Mouse (Mus musculus) forebrain, embryonic 14.5 days (tissue): ENCODE results near the gene Prss30. TPM values are rescaled to one million over a fixed set of nuclear protein-coding genes. Genes with fewer than 3 reads are reported as not detected.

Source experiments
- ATAC-seq: fragments of 200-750 bp; cut with Nextera tagmentation; 2 replicates; pipeline ENCODE4 v1.8.0; 2017; ENCODE audit warnings: mild to moderate bottlenecking, moderate library complexity
- DNase-seq: peaks from one replicate; pipeline ENCODE4 v3.0.0-alpha.2; 2015; ENCODE audit warnings: low spot score
- H3K27ac ChIP-seq: fragments of 300-500 bp; sonication (generic); 2 replicates; pipeline ENCODE4 v1.5.1; 2014; ENCODE audit warnings: low read depth, mild to moderate bottlenecking, control low read depth, low read length, moderate library complexity
- H3K27me3 ChIP-seq: fragments of 300-500 bp; sonication (generic); replicated peaks from 2 replicates; pipeline ENCODE4 v1.6.1; 2014; ENCODE audit warnings: low read length, control low read depth, mixed read lengths; ENCODE audit not compliant: control insufficient read depth, insufficient read depth
- H3K36me3 ChIP-seq: fragments of 300-500 bp; sonication (generic); 2 replicates; pipeline ENCODE4 v1.6.1; 2014; ENCODE audit warnings: low read length, control low read depth; ENCODE audit not compliant: control insufficient read depth, insufficient read depth
- H3K4me1 ChIP-seq: fragments of 300-500 bp; sonication (generic); 2 replicates; pipeline ENCODE4 v1.6.1; 2014; ENCODE audit warnings: antibody characterized with exemption, low read length, control low read depth; ENCODE audit not compliant: control insufficient read depth, insufficient read depth
- H3K4me2 ChIP-seq: fragments of 300-500 bp; sonication (generic); 2 replicates; pipeline ENCODE4 v1.6.1; 2014; ENCODE audit warnings: mild to moderate bottlenecking, control low read depth, low read length
- H3K4me3 ChIP-seq: fragments of 300-500 bp; sonication (generic); 2 replicates; pipeline ENCODE4 v1.5.1; 2014; ENCODE audit warnings: low read depth, low read length, control low read depth
- H3K9ac ChIP-seq: fragments of 300-500 bp; sonication (generic); 2 replicates; pipeline ENCODE4 v1.6.1; 2014; ENCODE audit warnings: mild to moderate bottlenecking, low read length, control low read depth, moderate library complexity
- H3K9me3 ChIP-seq: fragments of 300-500 bp; sonication (generic); replicated peaks from 2 replicates; pipeline ENCODE4 v1.6.1; 2016; ENCODE audit warnings: low read length, control low read depth, mixed read lengths; ENCODE audit not compliant: control insufficient read depth
- WGBS: fragments of 180-500 bp; shearing (Covaris S2); extraction: QIAGEN DNeasy Blood & Tissue Kit; methylation state at CpG from one replicate; pipeline ENCODE4 v1.1.7; 2014; 5-methylcytosine and 5-hydroxymethylcytosine counted together
- polyA plus RNA-seq: library from polyadenylated mRNA; unstranded; fragments of >200 nt; fragmentation: Nextera tagmentation; extraction: Ambion mirVana; gene quantifications from 2 replicates; pipeline ENCODE4 v1.2.1, GENCODE M21; 2014

The Prss30 gene
- polyA plus RNA-seq, 1 experiment from 2014 or later = not detected

DNA sequence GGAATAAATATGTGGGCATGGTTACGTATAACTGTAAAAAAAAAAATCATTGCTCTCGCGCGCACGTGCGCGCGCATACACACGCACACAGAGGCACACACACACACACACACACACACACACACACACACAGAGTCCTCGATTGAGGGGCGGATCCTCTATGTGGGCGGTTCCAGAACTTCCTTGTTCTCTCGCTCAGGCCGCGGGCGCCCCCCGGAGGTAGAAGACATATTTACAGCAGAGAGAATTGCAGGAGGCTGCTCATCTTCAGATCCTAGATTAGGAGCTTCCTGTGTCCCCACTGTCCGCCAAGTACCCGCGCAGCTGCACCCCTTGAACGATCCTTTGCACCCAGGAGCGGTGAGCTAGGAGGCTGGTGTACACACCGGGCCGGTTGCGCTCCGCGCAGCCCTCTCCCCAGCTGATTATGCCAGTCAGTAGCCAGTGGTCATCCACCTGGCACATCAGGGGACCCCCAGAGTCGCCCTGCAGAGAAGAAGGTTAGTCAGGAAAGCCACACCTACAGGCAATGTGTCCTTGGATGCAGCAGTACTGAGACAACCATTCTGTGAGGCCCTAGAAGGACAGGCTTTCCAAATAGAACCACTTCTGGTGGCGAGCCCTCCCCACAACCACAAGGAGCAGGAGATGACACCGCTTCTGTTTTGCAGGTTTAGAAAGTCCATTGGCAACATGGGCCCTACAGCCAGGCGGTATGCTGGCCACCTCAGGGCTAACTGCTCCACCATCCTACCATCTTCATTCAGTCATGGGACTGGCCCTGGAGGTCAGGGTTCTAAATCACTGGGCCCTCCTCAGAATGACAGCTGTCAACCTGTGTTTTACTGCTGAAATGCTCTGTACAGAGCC lies 13.4 kb upstream of the Prss30 start:
- Histone ChIP-seq H3K27me3 (no peaks in the 10 kb centered on the region), H3K9ac (peak overlapping the region; percentile 61), H3K4me2 (peak overlapping the region; percentile 48), H3K9me3 (no peaks in the 10 kb centered on the region), H3K36me3 (no peaks in the 10 kb centered on the region), H3K4me1 (no peaks in the 10 kb centered on the region), H3K27ac (no peak overlapping the region), H3K4me3 (peak overlapping the region; percentile 17; the same call in 1 of the 2 replicates)
- WGBS = 8% methylated on average over 31 of the region's 31 CpGs
- ATAC-seq (peak; percentile 86), DNase-seq (peak; percentile 95)

DNA sequence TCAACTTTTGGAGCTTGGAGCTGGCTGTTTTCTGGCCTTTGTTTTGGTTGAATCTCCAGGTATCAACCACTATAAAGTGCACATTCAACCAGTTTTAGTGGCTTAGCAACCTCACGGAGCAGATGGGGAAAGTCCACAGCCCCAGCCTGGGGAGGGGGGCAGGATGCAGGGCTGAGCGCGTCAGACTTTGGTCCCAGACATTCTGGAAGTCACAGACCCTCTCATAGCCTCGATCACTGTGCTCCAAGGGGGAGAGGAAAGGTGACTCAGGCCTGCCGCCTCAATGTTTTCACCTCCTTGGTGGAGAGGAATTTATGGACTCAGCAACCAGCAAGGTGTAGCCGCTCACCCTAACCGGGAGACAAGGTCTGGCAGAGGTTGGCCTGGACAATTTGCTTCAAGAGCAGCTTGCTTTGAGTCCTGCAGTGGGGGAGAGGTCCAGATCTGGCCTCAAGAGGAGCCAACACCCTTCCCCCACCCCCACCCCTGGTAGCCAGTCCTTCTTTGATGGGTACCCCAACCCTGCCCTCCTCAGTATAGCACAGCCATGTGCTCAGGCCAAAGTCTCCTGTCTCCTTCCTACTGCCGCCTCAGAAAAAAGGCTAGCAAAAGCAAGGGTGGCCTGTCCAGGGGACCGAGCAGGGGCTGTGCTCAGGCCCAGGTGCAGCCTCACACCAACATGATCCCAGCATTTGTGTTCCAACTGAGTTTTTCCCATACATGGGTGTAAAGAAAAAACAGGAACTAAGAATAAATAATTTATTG lies 12.6 kb upstream of the Prss30 start:
- no peak overlapping the region for H3K27ac ChIP-seq
- H3K4me2 ChIP-seq = peak overlapping the region; percentile 48
- DNase-seq = no peak
- no peaks in the 10 kb centered on the region for H3K4me1 ChIP-seq
- 69% methylated on average over 9 of the region's 9 CpGs for WGBS
- peak; percentile 62 for ATAC-seq
- no peaks in the 10 kb centered on the region for H3K27me3 ChIP-seq
- no peaks in the 10 kb centered on the region for H3K9me3 ChIP-seq
- H3K36me3 ChIP-seq = no peaks in the 10 kb centered on the region
- peak overlapping the region; percentile 17; the same call in 1 of the 2 replicates for H3K4me3 ChIP-seq
- H3K9ac ChIP-seq = peak overlapping the region; percentile 45; the same call in 1 of the 2 replicates

DNA sequence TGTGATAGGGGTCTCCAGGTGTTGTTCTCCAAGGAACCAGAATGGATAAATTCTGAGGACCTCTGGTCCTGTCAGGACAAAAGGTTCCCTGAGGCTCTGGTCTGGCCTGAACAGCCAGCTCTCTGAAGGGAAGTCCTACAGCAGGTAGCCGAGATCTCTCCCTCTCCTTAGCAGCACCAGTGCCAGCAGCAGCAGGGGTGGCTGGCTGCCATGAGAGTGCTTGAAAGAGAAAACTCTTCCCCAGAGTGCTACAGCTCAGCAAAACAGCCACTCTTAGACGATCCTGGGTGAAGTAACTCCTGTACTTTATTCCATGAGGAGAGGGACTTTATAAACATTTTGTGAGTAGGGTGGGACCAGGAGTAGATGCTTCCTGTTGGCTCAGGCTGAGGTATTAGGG lies 9.4 kb upstream of the Prss30 start:
- no peaks in the 10 kb centered on the region for H3K4me1 ChIP-seq
- H3K4me2 ChIP-seq = no peak overlapping the region
- ATAC-seq (no peak), DNase-seq (no peak)
- no peaks in the 10 kb centered on the region for H3K36me3 ChIP-seq
- 42% methylated on average over 2 of the region's 2 CpGs for WGBS
- no peaks in the 10 kb centered on the region for H3K27me3 ChIP-seq
- no peak overlapping the region for H3K9ac ChIP-seq
- H3K9me3 ChIP-seq = no peaks in the 10 kb centered on the region
- H3K27ac ChIP-seq = no peak overlapping the region
- H3K4me3 ChIP-seq = no peak overlapping the region

DNA sequence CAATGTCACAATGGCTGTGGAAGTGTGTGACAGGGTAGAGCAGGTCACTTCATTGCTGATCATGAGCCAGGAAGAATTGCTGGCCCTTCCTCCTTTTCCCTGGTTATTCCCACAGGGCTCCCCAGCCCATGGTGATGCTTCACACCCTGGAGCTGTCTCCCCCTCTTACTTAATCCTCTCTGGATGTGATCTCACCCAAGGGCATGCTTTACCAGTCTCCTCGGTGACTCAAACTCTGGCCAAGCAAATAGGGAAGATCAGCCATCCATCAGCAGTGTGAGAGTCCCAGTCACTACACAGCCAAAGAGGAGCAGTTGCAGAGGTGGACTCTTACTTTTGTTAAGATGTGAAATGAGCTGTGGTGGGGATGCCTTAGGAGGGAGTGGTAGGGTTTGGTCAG lies 4.6 kb upstream of the Prss30 start:
- H3K36me3 ChIP-seq = no peaks in the 10 kb centered on the region
- no peaks in the 10 kb centered on the region for H3K4me1 ChIP-seq
- no peak overlapping the region for H3K27ac ChIP-seq
- ATAC-seq (no peak), DNase-seq (no peak)
- 89% methylated on average over 1 of the region's 1 CpGs for WGBS
- H3K27me3 ChIP-seq = no peaks in the 10 kb centered on the region
- no peak overlapping the region for H3K4me2 ChIP-seq
- no peak overlapping the region for H3K9ac ChIP-seq
- H3K9me3 ChIP-seq = no peaks in the 10 kb centered on the region
- no peak overlapping the region for H3K4me3 ChIP-seq

DNA sequence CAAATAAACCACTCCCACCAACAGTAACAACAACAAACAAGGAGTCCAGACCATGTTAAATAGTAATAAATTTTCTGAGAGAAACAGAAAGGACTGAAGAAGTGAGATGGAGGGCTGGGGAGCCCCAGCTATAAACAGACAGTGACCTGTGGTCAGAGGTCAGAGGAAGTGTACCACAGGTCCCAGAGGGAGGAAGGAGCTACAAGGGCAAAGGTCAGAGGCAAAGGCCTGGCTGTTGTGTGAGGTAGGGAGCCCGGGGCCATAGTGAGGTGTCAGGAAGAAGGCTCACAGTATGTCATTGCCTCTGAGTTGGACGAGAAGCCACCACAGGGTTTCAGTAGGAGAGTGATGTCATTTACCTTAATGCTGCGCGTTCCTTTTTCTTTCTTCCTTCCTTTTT lies 2.5 kb upstream of the Prss30 start:
- Histone ChIP-seq H3K4me3 (no peak overlapping the region), H3K4me1 (no peaks in the 10 kb centered on the region), H3K9me3 (no peaks in the 10 kb centered on the region), H3K27ac (no peak overlapping the region), H3K4me2 (no peak overlapping the region), H3K27me3 (no peaks in the 10 kb centered on the region), H3K36me3 (no peaks in the 10 kb centered on the region), H3K9ac (no peak overlapping the region)
- WGBS = 78% methylated on average over 4 of the region's 4 CpGs
- DNase-seq = no peak
- ATAC-seq = no peak

DNA sequence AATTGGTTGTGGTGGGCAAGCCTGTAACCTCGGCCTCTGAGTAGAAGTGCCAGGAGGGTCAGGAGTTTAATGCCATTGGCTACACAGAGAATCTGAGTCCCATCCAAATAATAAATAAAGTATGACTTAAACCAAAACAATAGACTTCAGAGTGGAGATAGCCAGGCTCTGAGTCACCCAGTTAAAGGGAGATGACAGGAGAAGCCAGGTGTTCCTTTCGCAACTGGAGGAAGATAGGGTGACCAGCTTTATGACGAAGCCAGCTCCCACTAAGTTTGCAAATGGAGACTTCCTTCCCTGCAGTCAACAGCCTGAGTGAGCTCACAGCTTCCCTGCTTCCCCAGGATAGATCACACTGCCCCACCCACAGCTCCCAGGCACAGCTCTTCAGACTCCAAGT lies 895 bp downstream of the Prss30 start:
- Histone ChIP-seq H3K27ac (no peak overlapping the region), H3K4me1 (no peaks in the 10 kb centered on the region), H3K4me3 (no peak overlapping the region), H3K36me3 (no peaks in the 10 kb centered on the region), H3K9me3 (no peaks in the 10 kb centered on the region), H3K4me2 (no peak overlapping the region), H3K27me3 (no peaks in the 10 kb centered on the region), H3K9ac (no peak overlapping the region)
- 79% methylated on average over 3 of the region's 3 CpGs for WGBS
- DNase-seq (no peak), ATAC-seq (no peak)

DNA sequence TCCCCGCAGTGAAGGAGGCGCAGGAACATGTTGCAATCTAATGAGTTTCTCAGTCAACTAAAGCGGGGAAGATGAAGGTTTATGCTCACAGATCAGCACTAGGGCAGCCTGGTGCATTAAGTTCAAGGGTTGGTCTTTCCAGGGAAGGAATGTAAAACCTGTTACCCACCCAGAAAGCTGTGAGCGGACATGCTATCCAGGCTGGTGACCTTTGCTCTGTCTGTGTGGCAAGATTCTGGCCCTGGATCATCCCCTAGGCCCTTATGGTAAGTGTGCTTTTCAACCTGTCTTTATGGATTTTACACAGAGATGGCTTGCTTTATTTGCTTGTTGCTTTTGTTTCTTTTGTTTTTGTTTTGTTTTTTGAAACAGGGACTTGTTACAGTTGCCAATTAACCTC lies 3.7 kb downstream of the Prss30 start:
- no peak for ATAC-seq
- Histone ChIP-seq H3K36me3 (no peaks in the 10 kb centered on the region), H3K4me2 (no peak overlapping the region), H3K9me3 (no peaks in the 10 kb centered on the region), H3K4me1 (no peaks in the 10 kb centered on the region), H3K9ac (no peak overlapping the region), H3K27me3 (no peaks in the 10 kb centered on the region), H3K27ac (no peak overlapping the region), H3K4me3 (no peak overlapping the region)
- no peak for DNase-seq
- 73% methylated on average over 4 of the region's 4 CpGs for WGBS

DNA sequence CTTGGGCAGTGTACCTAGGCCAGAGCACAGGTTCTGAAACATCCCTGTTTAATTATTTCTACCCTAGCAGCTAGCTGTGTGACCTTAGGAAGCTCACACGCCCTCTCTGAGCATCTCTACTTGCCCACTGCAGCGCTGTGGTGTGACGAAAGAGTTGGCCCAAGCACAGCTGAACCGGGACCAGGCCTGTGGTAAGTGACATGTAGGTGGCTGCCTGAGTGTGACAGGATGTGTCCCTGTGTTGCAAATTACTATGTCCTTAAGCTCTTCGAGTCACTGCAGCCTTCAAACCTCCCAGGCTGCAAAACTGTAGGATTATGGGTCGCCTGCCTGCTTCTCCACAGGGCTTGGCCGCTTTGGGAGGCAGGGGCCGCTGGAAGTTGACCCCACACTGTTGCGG lies 9.1 kb downstream of the Prss30 start:
- no peak for ATAC-seq
- Histone ChIP-seq H3K4me3 (no peak overlapping the region), H3K4me1 (no peaks in the 10 kb centered on the region), H3K9me3 (no peaks in the 10 kb centered on the region), H3K36me3 (no peaks in the 10 kb centered on the region), H3K4me2 (no peak overlapping the region), H3K27ac (no peak overlapping the region), H3K9ac (no peak overlapping the region), H3K27me3 (no peaks in the 10 kb centered on the region)
- no peak for DNase-seq
- 82% methylated on average over 9 of the region's 9 CpGs for WGBS

DNA sequence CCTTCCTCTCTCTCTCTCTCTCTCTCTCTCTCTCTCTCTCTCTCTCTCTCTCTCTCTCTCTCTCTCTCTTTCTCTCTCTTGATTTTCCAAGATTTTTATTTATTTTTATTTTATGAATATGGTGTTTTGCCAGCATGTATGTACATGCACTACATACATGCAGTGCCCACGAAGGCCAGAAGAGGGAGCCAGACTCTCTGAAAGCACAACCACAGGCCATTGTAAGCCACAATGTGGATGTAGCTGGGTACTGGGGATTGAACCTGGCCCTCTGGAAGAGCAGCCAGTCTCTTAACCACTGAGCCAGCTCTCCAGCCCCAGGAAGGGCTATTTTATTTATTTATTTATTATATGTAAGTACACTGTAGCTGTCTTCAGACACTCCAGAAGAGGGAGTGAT lies 11.1 kb downstream of the Prss30 start:
- ATAC-seq (no peak), DNase-seq (peak; percentile 73)
- Histone ChIP-seq H3K4me1 (no peaks in the 10 kb centered on the region), H3K4me3 (no peak overlapping the region), H3K27ac (no peak overlapping the region), H3K9ac (no peak overlapping the region), H3K27me3 (no peaks in the 10 kb centered on the region), H3K36me3 (no peaks in the 10 kb centered on the region), H3K9me3 (no peaks in the 10 kb centered on the region), H3K4me2 (no peak overlapping the region)
- 4% methylated on average over 1 of the region's 1 CpGs for WGBS
